Comparison of ENCODE assay signal across 34 mouse cellular contexts in the genomic region with DNA sequence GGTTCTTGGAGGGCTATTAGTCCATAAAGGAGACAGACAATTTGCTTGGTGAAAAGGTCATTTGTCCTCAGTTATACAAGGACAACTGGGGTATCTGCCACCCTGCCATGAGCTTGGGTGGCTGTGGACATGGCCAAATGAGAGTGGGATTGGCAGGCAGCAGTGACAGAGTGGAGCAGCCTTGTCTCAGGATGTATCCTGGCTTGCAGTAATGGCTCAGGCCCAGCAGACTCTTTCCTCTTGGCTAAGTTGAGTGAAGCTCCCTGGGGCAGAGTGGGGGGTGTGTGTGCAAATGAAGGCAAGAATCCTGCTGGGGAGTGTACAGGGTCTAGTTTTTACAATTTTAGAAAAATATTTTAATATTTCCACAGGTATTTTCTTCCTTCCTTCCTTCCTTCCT. TPM values are rescaled to one million over a fixed set of nuclear protein-coding genes. Genes with fewer than 3 reads are reported as not detected.
A peak's percentile ranks its signal among the peaks of the same experiment; 100 is the strongest.
DNase-seq lines count a peak whose midpoint lies in the region; ATAC-seq lines count a peak whose summit lies in the region.
"Had no signal": no experiment of that assay in that cellular context is flagged by ENCODE, and none has a peak within 500 bp of the region (broad histone marks: within the 10 kb centered on the region; RNA-seq: fewer than 3 reads in every experiment).

No protein-coding gene starts in this region.

- no peak overlapping the region for H3K4me2 ChIP-seq in hindbrain, embryonic 12.5 days (replicated peaks)
- H3K4me2 ChIP-seq: heart, embryonic 13.5 days; stomach, embryonic 15.5 days had no signal

- no peaks in the 10 kb centered on the region for H3K36me3 ChIP-seq in hindbrain, embryonic 12.5 days
- H3K36me3 ChIP-seq: heart, embryonic 13.5 days; hindbrain, embryonic 10.5 days; midbrain, embryonic 10.5 days; stomach, embryonic 15.5 days had no signal

- no peaks in the 10 kb centered on the region for H3K4me1 ChIP-seq in hindbrain, embryonic 12.5 days
- H3K4me1 ChIP-seq: heart, embryonic 13.5 days; hindbrain, embryonic 10.5 days; midbrain, embryonic 10.5 days; stomach, embryonic 15.5 days had no signal

- H3K27me3 ChIP-seq in hindbrain, embryonic 12.5 days, result no peaks in the 10 kb centered on the region
- H3K27me3 ChIP-seq: heart, embryonic 13.5 days; stomach, embryonic 15.5 days had no signal

- H3K9me3 ChIP-seq in hindbrain, embryonic 12.5 days (replicated peaks), result no peaks in the 10 kb centered on the region
- H3K9me3 ChIP-seq: heart, embryonic 13.5 days; hindbrain, embryonic 10.5 days; midbrain, embryonic 10.5 days; stomach, embryonic 15.5 days had no signal

- no peak overlapping the region for H3K4me3 ChIP-seq in hindbrain, embryonic 12.5 days
- H3K4me3 ChIP-seq: erythroblast, embryonic 14.5 days; heart, embryonic 13.5 days; hindbrain, embryonic 10.5 days; midbrain, embryonic 10.5 days; stomach, embryonic 15.5 days had no signal

- intact Hi-C loops in left cerebral cortex, postnatal 4 days (cut with DNase I), result no loop called here
- intact Hi-C loops in left cerebral cortex, postnatal 36 days (cut with DNase I), result no loop called here

- peak; percentile 13 for DNase-seq in left cerebral cortex, postnatal 4 days
- no peak for DNase-seq in left cerebral cortex, postnatal 36 days (ENCODE audit: low spot score in 2 of 2)
- DNase-seq in cerebellum, adult 18-20 months, result peak; percentile 58 to 74
- DNase-seq in cerebellum, postnatal 10 days, result peak; percentile 46 to 62
- no peak for DNase-seq in urinary bladder, postnatal 4 days (ENCODE audit: low spot score in 2 of 2)
- DNase-seq: adrenal gland, adult 2 months; B cell, adult 2 months; forebrain, postnatal 0 days; gastrocnemius, postnatal 25 days; heart, adult 18-20 months; heart, postnatal 10 days; kidney, adult 18-20 months; kidney, postnatal 36 days; liver; lung, adult 2 months; lung, postnatal 14 days; right cerebral cortex, postnatal 25 days had no signal

- no peak overlapping the region for H3K9ac ChIP-seq in hindbrain, embryonic 12.5 days
- H3K9ac ChIP-seq: forebrain, postnatal 0 days; heart, embryonic 13.5 days; liver, embryonic 14.5 days; stomach, embryonic 15.5 days had no signal

- ATAC-seq in megakaryocyte-erythroid progenitor cell, adult 5-6 weeks (replicated peaks; ENCODE audit: low FRiP score, low TSS enrichment, poor library complexity, severe bottlenecking), result no peak
- no peak for ATAC-seq in hindbrain, embryonic 12.5 days (ENCODE audit: low FRiP score)
- ATAC-seq: forebrain, postnatal 0 days; hindbrain, embryonic 16.5 days; midbrain, embryonic 16.5 days had no signal

- no peak overlapping the region for H3K27ac ChIP-seq in hindbrain, embryonic 12.5 days
- H3K27ac ChIP-seq: heart, embryonic 13.5 days; hindbrain, embryonic 10.5 days; liver, embryonic 14.5 days; midbrain, embryonic 10.5 days; stomach, embryonic 15.5 days had no signal

RNA-seq across cellular contexts. Expression of a gene that starts 44.7 kb away (rescaled TPM):
- 1 to 10 TPM in 1 of 2 experiments, under 1 TPM in 1; 0.82 to 1.2 TPM for total RNA-seq in left cerebral cortex, postnatal 4 days (2021)
- total RNA-seq in left cerebral cortex, postnatal 36 days (2021), result under 1 TPM in 1 of 2 experiments, not detected in 1; 0.25 TPM
- total RNA-seq in megakaryocyte-erythroid progenitor cell, adult 5-6 weeks (2014; fragmentation: Nextera tagmentation), result not detected in 2 replicates
- total RNA-seq in megakaryocyte-erythroid progenitor cell, adult 5-6 weeks (2017), result not detected in 2 replicates
- polyA plus RNA-seq in hindbrain, embryonic 12.5 days (2016; fragmentation: Nextera tagmentation; extraction: Ambion mirVana), result not detected in 2 replicates
- total RNA-seq: adrenal gland, adult 2 months; gastrocnemius, postnatal 25 days; heart, adult 18-20 months; heart, postnatal 10 days; neutrophil, adult 5-6 weeks had no signal
- polyA plus RNA-seq: adrenal gland, adult 2 months; erythroblast, embryonic 14.5 days; forebrain, embryonic 11.5 days; hindbrain, embryonic 10.5 days; intestine, embryonic 14.5 days; kidney, embryonic 16.5 days; limb, embryonic 11.5 days; liver, embryonic 14.5 days; lung, adult 2 months; midbrain, embryonic 10.5 days; neural tube, embryonic 11.5 days; stomach, embryonic 15.5 days; urinary bladder, adult 2 months had no signal

RNA-seq across cellular contexts. Expression of a gene that starts 44.7 kb away (rescaled TPM):
- total RNA-seq in left cerebral cortex, postnatal 4 days (2021), result 10 to 100 TPM; 75.3 to 78.8 TPM
- 10 to 100 TPM; 33.0 to 38.9 TPM for total RNA-seq in left cerebral cortex, postnatal 36 days (2021)
- total RNA-seq in megakaryocyte-erythroid progenitor cell, adult 5-6 weeks (2014; fragmentation: Nextera tagmentation), result 203 and 209 TPM in 2 replicates
- 173 and 190 TPM in 2 replicates for total RNA-seq in megakaryocyte-erythroid progenitor cell, adult 5-6 weeks (2017)
- 167 and 169 TPM in 2 replicates for polyA plus RNA-seq in hindbrain, embryonic 12.5 days (2016; fragmentation: Nextera tagmentation; extraction: Ambion mirVana)

Comparison
In these comparisons a context has a peak if more than half of its experiments do, and no peak if none do; other contexts are left out.
1. DNase-seq: peak in left cerebral cortex, postnatal 4 days (single experiment), cerebellum, adult 18-20 months (2 of 2) and cerebellum, postnatal 10 days (2 of 2); none in left cerebral cortex, postnatal 36 days (0 of 2) and urinary bladder, postnatal 4 days (0 of 2).